Mouse (Mus musculus) naive thymus-derived CD4-positive, alpha-beta T cell, adult 2 months (primary cell): ENCODE results near the gene Nbeal2.

Experiments
- DNase-seq: peaks from one replicate; pipeline ENCODE4 v3.0.0-alpha.2; 2011; ENCODE audit warnings: low read depth

Gene Nbeal2

GRCm38 (mm10) chr9:110582161-110582560, 71.8 kb downstream of the Nbeal2 start:
- no peak for DNase-seq
